Mouse (Mus musculus): ENCODE data around the gene Cmtm6. TPM values are rescaled to one million over a fixed set of nuclear protein-coding genes. Genes with fewer than 3 reads are reported as not detected.

Cmtm6 gene
- polyA plus RNA-seq, 1 experiment = 36.7 TPM

DNA sequence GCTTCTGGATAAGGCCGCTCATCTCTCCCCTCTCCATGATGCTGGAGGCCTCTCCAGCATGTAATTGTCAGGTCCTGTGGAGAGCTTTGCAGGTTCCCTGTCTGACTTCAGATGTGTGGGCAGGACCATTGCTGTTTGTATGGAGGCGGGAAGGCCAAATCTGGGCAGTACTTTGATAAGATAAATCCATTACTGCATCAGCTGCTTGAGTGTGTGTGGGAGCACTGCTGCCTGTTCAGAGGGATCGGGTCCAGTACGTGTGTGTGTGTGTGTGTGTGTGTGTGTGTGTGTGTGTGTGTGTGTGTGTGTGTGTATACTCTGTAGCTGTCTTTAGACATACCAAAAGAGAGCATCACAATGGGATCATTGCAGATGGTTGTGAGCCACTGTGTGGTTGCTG, 14.2 kb downstream of the Cmtm6 start:
- Histone ChIP-seq H3K36me3 (ENCODE audit: control insufficient read depth, insufficient read depth, low read length) (peaks cover 32% of the 10 kb centered on the region), H3K4me1 (ENCODE audit: control insufficient read depth, insufficient read depth, insufficient read length) (peaks cover 16% of the 10 kb centered on the region; the same call in 1 of the 2 replicates), H3K27me3 (ENCODE audit: control insufficient read depth, insufficient read depth, low read length) (no peaks in the 10 kb centered on the region), H3K4me3 (ENCODE audit: extremely low read depth, insufficient read depth, insufficient read length) (no peak overlapping the region), H3K27ac (ENCODE audit: insufficient read depth, low read length) (no peak overlapping the region)
- no peak for TF ChIP-seq CTCF (IDR thresholded peaks at IDR 0.05; ENCODE audit: extremely low read depth, insufficient read depth, insufficient read length, insufficient replicate concordance)
- no peak for TF ChIP-seq POLR2A (IDR thresholded peaks at IDR 0.05; ENCODE audit: low read depth, low read length)
- DNase-seq (ENCODE audit: low read depth in 1 of 2, low spot score in 2 of 2) = no peak
- 81% methylated on average over 4 of the region's 4 CpGs for WGBS

DNA sequence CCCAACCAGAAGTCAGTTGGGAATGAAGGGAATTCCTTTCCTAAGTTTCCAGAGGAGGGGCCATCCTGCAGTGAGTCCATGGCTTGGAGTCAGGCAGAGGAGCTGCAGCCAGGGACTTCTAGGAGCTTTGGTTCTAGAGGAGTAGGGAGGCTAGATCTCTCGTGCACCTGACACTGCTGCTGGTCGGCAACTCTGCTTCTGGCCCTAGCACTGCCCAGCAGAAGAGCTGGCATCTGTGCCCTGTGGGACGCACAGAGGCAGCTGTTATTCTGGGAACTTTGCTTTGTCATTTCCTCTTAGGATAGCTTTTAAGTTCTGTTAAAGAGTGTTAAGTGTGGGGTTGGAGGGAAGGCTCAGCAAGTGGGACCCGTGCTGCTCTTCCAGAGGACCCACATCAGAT, 14.7 kb downstream of the Cmtm6 start:
- H3K4me3 ChIP-seq (ENCODE audit: extremely low read depth, insufficient read depth, insufficient read length) = no peak overlapping the region
- peaks cover 13% of the 10 kb centered on the region; the same call in 1 of the 2 replicates for H3K4me1 ChIP-seq (ENCODE audit: control insufficient read depth, insufficient read depth, insufficient read length)
- TF ChIP-seq CTCF (IDR thresholded peaks at IDR 0.05; ENCODE audit: extremely low read depth, insufficient read depth, insufficient read length, insufficient replicate concordance) (no peak), POLR2A (IDR thresholded peaks at IDR 0.05; ENCODE audit: low read depth, low read length) (no peak)
- no peaks in the 10 kb centered on the region for H3K27me3 ChIP-seq (ENCODE audit: control insufficient read depth, insufficient read depth, low read length)
- 31% methylated on average over 4 of the region's 4 CpGs for WGBS
- H3K36me3 ChIP-seq (ENCODE audit: control insufficient read depth, insufficient read depth, low read length) = peaks cover 30% of the 10 kb centered on the region
- DNase-seq (ENCODE audit: low read depth in 1 of 2, low spot score in 2 of 2) = no peak
- no peak overlapping the region for H3K27ac ChIP-seq (ENCODE audit: insufficient read depth, low read length)

DNA sequence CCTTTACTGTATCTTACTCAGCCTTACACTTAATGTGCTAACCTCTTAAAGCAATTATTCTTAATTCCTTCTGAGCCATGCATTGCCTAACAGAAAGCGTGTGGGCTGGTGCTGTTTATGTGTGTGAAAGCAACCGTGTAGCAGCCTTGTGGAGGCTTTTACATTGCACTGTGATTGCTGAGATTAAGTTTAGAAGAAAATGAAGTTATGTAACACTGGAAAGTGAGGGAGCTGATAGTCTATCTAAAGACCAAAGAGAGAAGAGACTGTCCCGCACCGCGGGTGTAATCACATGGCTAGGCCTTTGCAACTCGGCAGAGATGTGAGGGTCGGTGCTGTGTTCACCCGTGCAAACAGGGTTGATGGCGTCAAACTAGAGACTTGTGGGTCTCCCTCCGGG, 16.1 kb downstream of the Cmtm6 start:
- H3K36me3 ChIP-seq (ENCODE audit: control insufficient read depth, insufficient read depth, low read length) = peaks cover 29% of the 10 kb centered on the region

DNA sequence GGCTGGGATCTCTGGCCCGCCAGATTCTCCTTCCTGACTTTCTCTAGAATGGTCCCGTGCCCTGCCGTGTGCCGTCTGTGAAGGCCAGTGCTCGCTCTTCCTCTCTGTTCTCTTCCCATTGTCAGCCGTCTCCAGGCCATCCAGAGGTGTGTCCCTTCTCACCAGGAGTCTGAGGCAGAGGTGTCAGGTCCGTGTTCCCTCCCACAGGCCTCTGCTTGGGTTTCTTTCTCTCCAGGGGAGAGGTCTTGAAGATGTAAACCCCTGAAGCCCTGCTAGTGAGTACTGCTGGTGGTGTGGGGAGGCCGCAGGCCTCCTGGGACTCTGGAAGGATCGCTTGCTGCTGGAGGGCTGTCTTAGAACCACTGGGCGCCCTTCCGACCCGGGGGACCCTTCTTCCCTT, 16.6 kb downstream of the Cmtm6 start:
- TF ChIP-seq POLR2A (IDR thresholded peaks at IDR 0.05; ENCODE audit: low read depth, low read length) (no peak), CTCF (IDR thresholded peaks at IDR 0.05; ENCODE audit: extremely low read depth, insufficient read depth, insufficient read length, insufficient replicate concordance) (no peak)
- Histone ChIP-seq H3K4me1 (ENCODE audit: control insufficient read depth, insufficient read depth, insufficient read length) (peaks cover 12% of the 10 kb centered on the region; the same call in 1 of the 2 replicates), H3K27me3 (ENCODE audit: control insufficient read depth, insufficient read depth, low read length) (no peaks in the 10 kb centered on the region), H3K36me3 (ENCODE audit: control insufficient read depth, insufficient read depth, low read length) (peaks cover 29% of the 10 kb centered on the region), H3K27ac (ENCODE audit: insufficient read depth, low read length) (no peak overlapping the region), H3K4me3 (ENCODE audit: extremely low read depth, insufficient read depth, insufficient read length) (no peak overlapping the region)
- DNase-seq (ENCODE audit: low read depth in 1 of 2, low spot score in 2 of 2) = no peak
- whole genome bisulfite sequencing = 95% methylated on average over 12 of the region's 12 CpGs

More for the DNA sequence above, 16.1 kb downstream of the Cmtm6 start:
- TF ChIP-seq CTCF (IDR thresholded peaks at IDR 0.05; ENCODE audit: extremely low read depth, insufficient read depth, insufficient read length, insufficient replicate concordance) (no peak), POLR2A (IDR thresholded peaks at IDR 0.05; ENCODE audit: low read depth, low read length) (no peak)
- peaks cover 10% of the 10 kb centered on the region; the same call in 1 of the 2 replicates for H3K4me1 ChIP-seq (ENCODE audit: control insufficient read depth, insufficient read depth, insufficient read length)
- H3K27ac ChIP-seq (ENCODE audit: insufficient read depth, low read length) = no peak overlapping the region
- no peaks in the 10 kb centered on the region for H3K27me3 ChIP-seq (ENCODE audit: control insufficient read depth, insufficient read depth, low read length)
- DNase-seq (ENCODE audit: low read depth in 1 of 2, low spot score in 2 of 2) = no peak
- WGBS = 92% methylated on average over 10 of the region's 10 CpGs
- H3K4me3 ChIP-seq (ENCODE audit: extremely low read depth, insufficient read depth, insufficient read length) = no peak overlapping the region

DNA sequence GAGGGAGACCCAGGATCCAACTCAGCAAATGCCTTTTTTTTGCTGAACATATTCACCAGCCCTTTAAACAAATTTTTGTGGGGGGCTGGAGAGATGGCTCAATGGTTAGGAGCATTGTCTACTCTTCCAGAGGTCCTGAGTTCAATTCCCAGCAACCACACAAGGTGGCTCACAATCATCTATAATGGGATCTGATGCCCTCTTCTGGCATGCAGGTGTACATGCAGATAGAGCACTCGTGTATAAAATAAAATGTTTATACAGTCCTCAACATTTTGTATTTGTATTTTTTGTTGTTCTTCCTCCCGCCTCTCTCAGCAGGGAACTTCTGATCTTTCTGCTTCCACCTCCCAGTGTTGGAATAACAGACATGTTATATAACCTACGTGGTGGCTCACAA, 20.7 kb downstream of the Cmtm6 start:
- H3K36me3 ChIP-seq (ENCODE audit: control insufficient read depth, insufficient read depth, low read length) = peaks cover 17% of the 10 kb centered on the region

DNA sequence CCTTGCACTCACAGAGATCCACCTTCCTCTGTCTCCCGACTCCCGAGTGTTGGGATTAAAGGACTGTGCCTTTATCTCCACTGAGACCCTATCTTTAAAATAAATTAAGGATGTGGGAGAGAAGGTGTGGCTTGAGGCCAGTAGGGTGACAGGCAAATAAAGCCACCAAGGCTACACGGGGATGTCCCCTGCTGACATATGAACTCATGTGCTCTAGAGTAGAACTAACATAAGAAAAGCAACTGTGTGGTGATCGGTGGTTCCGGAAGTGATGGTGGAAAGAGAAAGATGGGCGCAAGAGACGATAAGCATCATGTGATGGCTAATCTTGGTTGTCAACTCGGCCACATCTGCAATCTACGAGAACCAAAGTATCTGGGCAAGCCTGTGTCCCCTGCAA, 21.4 kb downstream of the Cmtm6 start:
- peak overlapping the region; percentile 20 for H3K4me3 ChIP-seq (ENCODE audit: extremely low read depth, insufficient read depth, insufficient read length)
- H3K36me3 ChIP-seq (ENCODE audit: control insufficient read depth, insufficient read depth, low read length) = peaks cover 16% of the 10 kb centered on the region
- peaks cover 2% of the 10 kb centered on the region; the same call in 1 of the 2 replicates for H3K4me1 ChIP-seq (ENCODE audit: control insufficient read depth, insufficient read depth, insufficient read length)
- peak overlapping the region; percentile 91 for H3K27ac ChIP-seq (ENCODE audit: insufficient read depth, low read length)
- WGBS = 34% methylated on average over 9 of the region's 9 CpGs
- no peaks in the 10 kb centered on the region for H3K27me3 ChIP-seq (ENCODE audit: control insufficient read depth, insufficient read depth, low read length)
- TF ChIP-seq POLR2A (IDR thresholded peaks at IDR 0.05; ENCODE audit: low read depth, low read length) = no peak
- TF ChIP-seq CTCF (IDR thresholded peaks at IDR 0.05; ENCODE audit: extremely low read depth, insufficient read depth, insufficient read length, insufficient replicate concordance) = no peak
- DNase-seq (ENCODE audit: low read depth in 1 of 2, low spot score in 2 of 2) = peak; percentile 63 to 73

More for the DNA sequence above, 20.7 kb downstream of the Cmtm6 start:
- no peak for DNase-seq (ENCODE audit: low read depth in 1 of 2, low spot score in 2 of 2)
- Histone ChIP-seq H3K27ac (ENCODE audit: insufficient read depth, low read length) (no peak overlapping the region), H3K4me1 (ENCODE audit: control insufficient read depth, insufficient read depth, insufficient read length) (peaks cover 2% of the 10 kb centered on the region; the same call in 1 of the 2 replicates), H3K4me3 (ENCODE audit: extremely low read depth, insufficient read depth, insufficient read length) (no peak overlapping the region), H3K27me3 (ENCODE audit: control insufficient read depth, insufficient read depth, low read length) (no peaks in the 10 kb centered on the region)
- 77% methylated on average over 3 of the region's 3 CpGs for WGBS
- TF ChIP-seq CTCF (IDR thresholded peaks at IDR 0.05; ENCODE audit: extremely low read depth, insufficient read depth, insufficient read length, insufficient replicate concordance) (no peak), POLR2A (IDR thresholded peaks at IDR 0.05; ENCODE audit: low read depth, low read length) (no peak)

DNA sequence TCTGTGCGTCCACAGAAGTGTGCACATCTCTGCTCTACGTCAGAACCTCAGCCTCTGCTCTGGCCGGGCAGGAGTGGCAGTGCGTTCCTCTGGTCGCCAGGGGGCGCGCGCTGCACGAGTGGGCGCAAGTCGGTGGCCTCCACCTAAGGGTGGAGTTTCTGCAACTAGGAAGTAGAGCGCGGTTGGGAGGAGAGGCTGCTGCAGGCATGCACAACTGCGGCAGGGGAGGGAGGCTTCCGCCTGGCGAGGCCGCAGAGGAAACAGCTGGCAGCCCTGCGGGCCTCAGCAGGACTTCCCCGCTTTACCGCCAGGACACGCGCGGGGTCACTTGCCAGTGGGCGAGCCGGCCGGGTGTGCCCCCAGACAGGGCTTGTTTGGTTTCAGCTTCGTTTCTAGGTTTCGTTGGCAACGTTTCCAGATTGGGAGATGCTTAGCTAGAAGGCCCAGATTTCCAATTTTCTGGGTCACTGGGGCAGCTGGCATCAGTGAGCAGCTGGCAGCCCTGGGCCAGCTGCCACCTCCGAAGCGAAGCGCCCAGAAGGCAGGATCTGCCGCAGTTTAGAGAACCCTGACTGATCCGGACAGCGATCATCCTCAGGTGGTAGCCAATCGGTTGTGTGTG, 22.1 kb downstream of the Cmtm6 start:
- WGBS = 1% methylated on average over 36 of the region's 36 CpGs
- DNase-seq (ENCODE audit: low read depth in 1 of 2, low spot score in 2 of 2) = peak; percentile 92 to 96
- no peaks in the 10 kb centered on the region for H3K27me3 ChIP-seq (ENCODE audit: control insufficient read depth, insufficient read depth, low read length)
- peaks cover 2% of the 10 kb centered on the region; the same call in 1 of the 2 replicates for H3K4me1 ChIP-seq (ENCODE audit: control insufficient read depth, insufficient read depth, insufficient read length)
- H3K4me3 ChIP-seq (ENCODE audit: extremely low read depth, insufficient read depth, insufficient read length) = peak overlapping the region; percentile 59
- H3K27ac ChIP-seq (ENCODE audit: insufficient read depth, low read length) = peak overlapping the region; percentile 91
- TF ChIP-seq POLR2A (IDR thresholded peaks at IDR 0.05; ENCODE audit: low read depth, low read length) (no peak; the same call in 1 of the 2 replicates), CTCF (IDR thresholded peaks at IDR 0.05; ENCODE audit: extremely low read depth, insufficient read depth, insufficient read length, insufficient replicate concordance) (peak; percentile 99)
- peaks cover 12% of the 10 kb centered on the region for H3K36me3 ChIP-seq (ENCODE audit: control insufficient read depth, insufficient read depth, low read length)
